Mouse (Mus musculus): ENCODE measurements around the gene Upp1.

Upp1 gene

DNA sequence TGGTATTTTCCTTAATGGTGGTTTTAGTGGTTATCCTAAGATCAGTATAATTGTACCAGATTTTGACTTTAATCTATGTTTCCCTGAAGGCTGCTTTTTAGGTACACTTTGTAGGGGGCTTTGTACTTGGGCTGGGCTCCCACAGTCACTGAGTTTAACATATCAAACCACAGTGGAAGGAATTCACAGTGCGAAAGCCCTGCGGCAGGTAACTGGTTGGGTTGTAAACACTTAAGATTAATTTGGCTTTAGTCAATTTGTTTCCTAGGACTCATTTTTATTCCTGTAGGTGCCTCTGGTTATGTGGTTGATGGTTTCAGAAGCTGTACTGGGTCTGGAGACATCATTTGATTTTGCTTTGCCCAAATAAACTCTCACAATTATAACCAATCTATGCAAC lies 49.4 kb downstream of the Upp1 start:
- no peak for DNase-seq

DNA sequence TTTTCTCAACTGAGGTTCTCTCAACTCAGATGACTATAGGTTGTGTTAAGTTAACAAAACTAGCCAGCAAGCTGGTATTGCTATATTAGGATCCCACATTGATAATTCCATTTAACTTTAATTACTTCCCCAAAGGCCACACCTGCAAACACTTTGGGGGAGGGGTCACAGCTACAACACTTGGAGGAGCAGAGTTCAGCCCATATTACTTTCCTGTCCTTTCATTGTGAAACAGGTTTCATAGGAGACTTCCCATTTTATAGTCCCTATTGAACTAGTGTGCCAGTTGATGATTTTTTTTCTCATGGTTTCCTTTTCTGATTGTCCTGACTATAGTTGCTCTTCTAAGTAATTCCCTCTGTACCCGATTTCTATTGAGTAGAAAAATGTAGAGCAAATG lies 63.6 kb downstream of the Upp1 start:
- no peak for DNase-seq
